Mouse (Mus musculus) heart, embryonic 15.5 days (tissue): ENCODE measurements at regions not wholly inside any gene's neighbourhood (a gene's known extent, or its start where the extent isn't known, plus 50 kb on each side); places are given as distances from the start of the nearest gene placed in this dataset.

Experiments used
- ATAC-seq: fragments of 200-750 bp; cut with Nextera tagmentation; replicated peaks from 2 replicates; pipeline ENCODE4 v1.8.0; 2017; ENCODE audit warnings: low read depth, moderate TSS enrichment; ENCODE audit not compliant: insufficient number of reproducible peaks, insufficient read depth, low FRiP score
- H3K27ac ChIP-seq: fragments of 300-500 bp; sonication (generic); 2 replicates; pipeline ENCODE4 v1.5.1; 2015; ENCODE audit warnings: mild to moderate bottlenecking, inconsistent platforms
- H3K27me3 ChIP-seq: fragments of 300-500 bp; sonication (generic); 2 replicates; pipeline ENCODE4 v1.6.1; 2015; ENCODE audit warnings: inconsistent platforms
- H3K36me3 ChIP-seq: fragments of 300-500 bp; sonication (generic); 2 replicates; pipeline ENCODE4 v1.6.1; 2015; ENCODE audit warnings: mild to moderate bottlenecking, inconsistent platforms
- H3K4me1 ChIP-seq: fragments of 300-500 bp; sonication (generic); replicated peaks from 2 replicates; pipeline ENCODE4 v1.6.1; 2015; ENCODE audit warnings: inconsistent platforms
- H3K4me2 ChIP-seq: fragments of 300-500 bp; sonication (generic); 2 replicates; pipeline ENCODE4 v1.6.1; 2015; ENCODE audit warnings: inconsistent platforms, mild to moderate bottlenecking, moderate library complexity
- H3K4me3 ChIP-seq: fragments of 300-500 bp; sonication (generic); 2 replicates; pipeline ENCODE4 v1.5.1; 2015; ENCODE audit warnings: mild to moderate bottlenecking, inconsistent platforms
- H3K9ac ChIP-seq: fragments of 300-500 bp; sonication (generic); 2 replicates; pipeline ENCODE4 v1.6.1; 2015; ENCODE audit warnings: mild to moderate bottlenecking, inconsistent platforms
- H3K9me3 ChIP-seq: fragments of 300-500 bp; sonication (generic); replicated peaks from 2 replicates; pipeline ENCODE4 v1.6.1; 2016; ENCODE audit warnings: inconsistent platforms
- WGBS: fragments of 180-500 bp; shearing (Covaris S2); methylation state at CpG from one replicate; pipeline ENCODE4 v1.1.7; 2015; ENCODE audit warnings: mixed read lengths; 5-methylcytosine and 5-hydroxymethylcytosine counted together

DNA sequence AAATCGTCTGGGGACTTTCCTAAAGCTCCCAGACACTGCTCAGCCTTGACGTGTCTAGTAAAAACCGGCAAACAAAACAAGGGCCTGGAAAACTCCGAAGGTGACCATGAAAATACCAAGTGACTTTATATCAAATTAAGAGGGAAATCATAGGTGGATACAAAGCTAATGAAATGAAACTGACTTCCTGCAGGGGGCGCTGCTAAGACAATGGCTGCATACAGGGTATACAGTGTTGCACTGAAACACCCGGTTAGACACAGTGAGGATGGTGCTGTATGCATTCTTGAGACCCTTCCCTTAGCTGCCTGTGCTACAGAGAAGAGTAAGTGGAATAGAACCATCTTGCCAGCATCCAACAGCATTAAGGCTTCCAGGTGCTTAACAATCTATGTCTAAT is 99.7 kb upstream of the Tcerg1l start:
- ATAC-seq: no peak
- Histone ChIP-seq H3K4me2 (no peak overlapping the region), H3K9me3 (no peaks in the 10 kb centered on the region), H3K36me3 (no peaks in the 10 kb centered on the region), H3K9ac (no peak overlapping the region), H3K27me3 (no peaks in the 10 kb centered on the region), H3K4me3 (no peak overlapping the region), H3K27ac (no peak overlapping the region), H3K4me1 (no peaks in the 10 kb centered on the region)
- WGBS: 55% methylated on average over 6 of the region's 6 CpGs

GRCm38 (mm10) chr7:138493661-138494060 is 96.1 kb upstream of the Tcerg1l start:
- H3K9ac ChIP-seq: no peak overlapping the region
- no peaks in the 10 kb centered on the region for H3K9me3 ChIP-seq
- no peaks in the 10 kb centered on the region for H3K27me3 ChIP-seq
- H3K4me2 ChIP-seq: no peak overlapping the region
- H3K27ac ChIP-seq: no peak overlapping the region
- H3K4me1 ChIP-seq: no peaks in the 10 kb centered on the region
- ATAC-seq: no peak
- H3K36me3 ChIP-seq: no peaks in the 10 kb centered on the region
- 73% methylated on average over 4 of the region's 4 CpGs for WGBS
- H3K4me3 ChIP-seq: no peak overlapping the region

GRCm38 (mm10) chr7:138492261-138492660 is 94.7 kb upstream of the Tcerg1l start:
- no peaks in the 10 kb centered on the region for H3K4me1 ChIP-seq
- no peak overlapping the region for H3K9ac ChIP-seq
- no peak for ATAC-seq
- H3K27ac ChIP-seq: no peak overlapping the region
- H3K4me3 ChIP-seq: no peak overlapping the region
- H3K9me3 ChIP-seq: no peaks in the 10 kb centered on the region
- 84% methylated on average over 5 of the region's 5 CpGs for WGBS
- no peaks in the 10 kb centered on the region for H3K27me3 ChIP-seq
- no peak overlapping the region for H3K4me2 ChIP-seq
- H3K36me3 ChIP-seq: no peaks in the 10 kb centered on the region

DNA sequence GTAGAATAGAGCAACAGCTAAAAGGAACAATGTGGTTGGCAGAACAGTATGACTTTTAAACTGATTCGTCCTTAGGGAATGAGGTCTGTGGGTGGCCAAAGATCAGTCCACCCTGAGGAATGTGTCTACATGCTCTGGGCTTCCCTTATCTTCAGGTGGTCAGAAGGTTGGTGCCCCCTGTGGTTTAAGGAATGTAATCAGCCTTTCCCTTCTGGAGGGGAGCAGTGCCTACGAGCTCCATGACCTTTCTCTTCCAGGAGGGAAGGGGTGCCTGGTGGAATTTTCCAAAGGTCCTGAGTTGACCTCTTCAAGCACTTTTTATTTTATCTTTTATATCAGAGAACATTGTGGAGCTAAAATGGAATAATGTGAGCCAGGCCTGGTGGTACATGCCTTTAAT is 91.9 kb upstream of the Tcerg1l start:
- no peaks in the 10 kb centered on the region for H3K4me1 ChIP-seq
- no peaks in the 10 kb centered on the region for H3K27me3 ChIP-seq
- H3K27ac ChIP-seq: no peak overlapping the region
- H3K9me3 ChIP-seq: no peaks in the 10 kb centered on the region
- WGBS: 55% methylated on average over 2 of the region's 2 CpGs
- no peaks in the 10 kb centered on the region for H3K36me3 ChIP-seq
- H3K4me3 ChIP-seq: no peak overlapping the region
- H3K9ac ChIP-seq: no peak overlapping the region
- no peak overlapping the region for H3K4me2 ChIP-seq
- ATAC-seq: no peak

DNA sequence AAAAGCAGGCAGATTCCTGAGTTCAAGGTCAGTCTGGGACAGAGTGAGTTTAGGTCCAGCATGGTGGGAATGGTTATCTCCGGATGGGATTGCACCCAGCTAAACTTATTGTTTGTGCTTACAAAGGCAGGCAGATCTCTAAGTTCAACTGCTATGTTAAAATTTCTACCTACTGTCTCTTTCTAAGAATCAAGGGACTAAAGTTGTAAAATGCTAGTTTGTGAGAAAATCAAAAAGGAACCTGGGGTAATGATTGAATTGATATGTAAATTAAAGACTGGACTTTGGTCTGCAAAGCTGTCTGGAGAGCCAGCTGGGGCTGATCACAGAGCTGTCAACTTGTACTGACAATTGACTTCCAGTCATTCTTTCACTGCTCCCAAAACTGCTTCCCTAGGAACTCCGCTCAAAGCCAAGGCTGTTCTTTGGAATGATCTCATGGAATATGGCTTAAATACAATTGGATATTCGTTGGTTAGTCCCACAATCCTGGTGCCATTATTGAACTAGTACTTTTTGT is 90.7 kb upstream of the Tcerg1l start:
- Histone ChIP-seq H3K4me2 (no peak overlapping the region), H3K4me1 (no peaks in the 10 kb centered on the region), H3K9me3 (no peaks in the 10 kb centered on the region), H3K9ac (no peak overlapping the region), H3K27ac (no peak overlapping the region), H3K36me3 (no peaks in the 10 kb centered on the region), H3K4me3 (no peak overlapping the region), H3K27me3 (no peaks in the 10 kb centered on the region)
- no peak for ATAC-seq
- 75% methylated on average over 3 of the region's 3 CpGs for WGBS

DNA sequence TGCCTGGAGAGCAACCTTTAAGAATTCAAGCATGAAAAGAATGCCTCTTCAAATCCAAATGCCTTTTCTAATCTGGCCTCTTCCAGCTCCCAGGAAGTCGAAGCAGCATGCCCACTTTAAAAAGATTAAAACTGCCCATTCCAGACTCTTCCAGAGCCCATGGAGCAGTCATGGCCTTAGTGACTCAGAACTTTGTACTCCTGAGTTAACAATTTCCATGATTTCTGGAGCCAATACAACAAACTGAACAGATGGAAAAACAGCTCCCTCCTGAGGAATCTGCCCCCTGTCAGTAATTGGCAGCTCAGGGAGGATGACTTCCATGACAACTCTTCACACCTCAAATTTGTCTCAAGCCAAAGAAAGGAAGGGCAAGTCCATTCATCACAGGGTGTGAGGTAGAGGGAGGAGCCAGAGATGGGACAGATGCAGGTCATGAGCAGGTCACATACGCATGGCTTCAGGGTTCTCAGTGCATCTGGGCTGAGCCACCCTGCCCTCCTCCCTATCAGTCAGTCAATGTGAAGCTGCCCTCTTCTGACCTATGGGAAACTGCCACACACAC is 75.4 kb upstream of the Tcerg1l start:
- 61% methylated on average over 2 of the region's 2 CpGs for WGBS
- no peaks in the 10 kb centered on the region for H3K27me3 ChIP-seq
- H3K4me3 ChIP-seq: no peak overlapping the region
- H3K36me3 ChIP-seq: no peaks in the 10 kb centered on the region
- H3K9ac ChIP-seq: no peak overlapping the region
- no peak for ATAC-seq
- H3K27ac ChIP-seq: no peak overlapping the region
- H3K9me3 ChIP-seq: no peaks in the 10 kb centered on the region
- no peaks in the 10 kb centered on the region for H3K4me1 ChIP-seq
- no peak overlapping the region for H3K4me2 ChIP-seq

- no peak for ATAC-seq
- H3K27ac ChIP-seq: no peak overlapping the region
- H3K4me2 ChIP-seq: no peak overlapping the region
- no peaks in the 10 kb centered on the region for H3K36me3 ChIP-seq
- H3K9ac ChIP-seq: no peak overlapping the region
- H3K4me3 ChIP-seq: no peak overlapping the region
- H3K27me3 ChIP-seq: no peaks in the 10 kb centered on the region
- H3K9me3 ChIP-seq: no peaks in the 10 kb centered on the region
- H3K4me1 ChIP-seq: no peaks in the 10 kb centered on the region
- 84% methylated on average over 5 of the region's 5 CpGs for WGBS
These were observed 74.8 kb upstream of the Tcerg1l start for GRCm38 (mm10) chr7:138472371-138472770.

DNA sequence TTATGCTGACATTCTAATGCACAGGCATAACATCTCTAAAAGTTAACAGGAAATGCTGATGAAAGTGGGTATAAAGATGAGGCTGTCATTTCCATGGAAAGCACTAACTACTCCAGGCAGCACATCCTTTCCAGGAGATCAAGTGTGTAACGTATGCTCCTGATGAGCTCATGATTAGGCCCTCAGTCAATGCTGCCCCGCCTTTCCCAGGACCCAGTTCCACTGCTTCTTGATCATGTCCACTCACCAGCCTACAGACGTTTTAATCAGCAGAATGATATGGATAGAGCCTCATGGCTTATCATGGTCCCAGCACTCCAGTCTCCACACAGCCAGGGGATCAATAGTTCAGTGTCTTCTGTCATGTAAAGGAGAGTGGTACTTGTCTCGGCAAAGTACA is 71.7 kb upstream of the Tcerg1l start:
- no peak for ATAC-seq
- WGBS: 39% methylated on average over 4 of the region's 4 CpGs
- Histone ChIP-seq H3K36me3 (no peaks in the 10 kb centered on the region), H3K27ac (no peak overlapping the region), H3K9me3 (no peaks in the 10 kb centered on the region), H3K27me3 (no peaks in the 10 kb centered on the region), H3K4me1 (no peaks in the 10 kb centered on the region), H3K4me3 (no peak overlapping the region), H3K4me2 (no peak overlapping the region), H3K9ac (no peak overlapping the region)

DNA sequence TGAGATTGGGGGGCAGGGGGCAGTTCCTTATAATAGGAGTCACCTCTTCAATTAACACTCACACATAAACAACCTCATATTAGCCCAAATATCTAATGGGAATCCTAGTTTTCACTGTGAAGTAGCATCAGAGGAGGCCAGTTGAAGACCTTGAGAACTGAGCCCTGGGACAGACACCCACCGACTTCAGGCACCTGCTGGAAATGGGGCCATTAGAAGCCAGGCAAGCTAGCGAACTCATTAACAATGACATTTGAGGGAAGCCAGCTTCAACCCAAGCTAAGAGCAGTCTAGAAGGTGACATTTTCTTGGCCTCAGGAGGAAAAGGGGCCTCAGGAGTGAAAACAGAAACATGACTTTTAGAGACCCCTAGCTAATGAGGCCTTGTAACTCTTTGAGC is 70.9 kb upstream of the Tcerg1l start:
- H3K9ac ChIP-seq: no peak overlapping the region
- H3K36me3 ChIP-seq: no peaks in the 10 kb centered on the region
- H3K4me1 ChIP-seq: no peaks in the 10 kb centered on the region
- H3K27ac ChIP-seq: no peak overlapping the region
- no peaks in the 10 kb centered on the region for H3K9me3 ChIP-seq
- no peak for ATAC-seq
- H3K27me3 ChIP-seq: no peaks in the 10 kb centered on the region
- no peak overlapping the region for H3K4me2 ChIP-seq
- WGBS: 65% methylated on average over 2 of the region's 2 CpGs
- no peak overlapping the region for H3K4me3 ChIP-seq

DNA sequence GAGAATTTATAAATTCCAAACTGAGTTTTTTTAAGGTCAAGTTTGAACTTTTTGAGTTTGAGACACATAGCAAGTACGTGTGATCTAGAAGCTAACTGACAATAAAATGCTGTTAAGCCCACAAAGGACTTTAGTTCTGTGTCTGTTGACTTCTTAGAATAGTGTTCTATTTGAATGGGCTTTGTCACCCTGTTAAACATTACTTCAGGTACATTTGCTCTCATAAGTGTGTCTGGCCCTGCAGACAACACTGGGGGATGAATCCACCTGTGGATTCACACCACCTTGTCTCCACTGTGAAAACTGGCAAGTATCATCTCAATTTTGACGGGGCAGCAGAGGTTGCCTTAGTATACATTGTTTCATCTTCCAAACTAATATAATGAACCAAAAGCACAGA is 70.5 kb upstream of the Tcerg1l start:
- H3K4me2 ChIP-seq: no peak overlapping the region
- no peak overlapping the region for H3K27ac ChIP-seq
- H3K27me3 ChIP-seq: no peaks in the 10 kb centered on the region
- H3K9ac ChIP-seq: no peak overlapping the region
- H3K36me3 ChIP-seq: no peaks in the 10 kb centered on the region
- H3K4me3 ChIP-seq: no peak overlapping the region
- WGBS: 84% methylated on average over 2 of the region's 2 CpGs
- ATAC-seq: no peak
- H3K9me3 ChIP-seq: no peaks in the 10 kb centered on the region
- H3K4me1 ChIP-seq: no peaks in the 10 kb centered on the region

DNA sequence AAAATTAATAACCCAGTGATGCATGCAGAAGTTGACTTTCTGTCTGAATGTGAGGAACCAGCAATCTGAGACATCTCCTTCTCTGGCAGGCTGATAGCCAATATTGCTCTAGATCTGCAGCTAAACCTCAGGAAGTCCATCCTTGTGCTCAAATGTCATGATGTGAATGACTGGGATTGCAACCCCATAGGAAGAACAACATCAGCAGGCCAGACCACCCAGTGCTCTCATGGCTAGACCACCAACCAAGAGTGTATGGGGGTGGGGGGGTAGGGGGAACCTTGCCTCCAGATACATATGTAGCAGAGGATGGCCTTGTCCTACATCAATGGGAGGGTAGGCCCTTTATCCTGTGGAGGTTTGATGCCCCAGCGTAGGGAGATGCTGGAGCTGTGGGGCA is 69.9 kb upstream of the Tcerg1l start:
- no peaks in the 10 kb centered on the region for H3K36me3 ChIP-seq
- H3K4me2 ChIP-seq: no peak overlapping the region
- no peaks in the 10 kb centered on the region for H3K9me3 ChIP-seq
- no peak overlapping the region for H3K9ac ChIP-seq
- no peak overlapping the region for H3K4me3 ChIP-seq
- no peaks in the 10 kb centered on the region for H3K27me3 ChIP-seq
- WGBS: 79% methylated on average over 1 of the region's 1 CpGs
- H3K27ac ChIP-seq: no peak overlapping the region
- no peak for ATAC-seq
- no peaks in the 10 kb centered on the region for H3K4me1 ChIP-seq

DNA sequence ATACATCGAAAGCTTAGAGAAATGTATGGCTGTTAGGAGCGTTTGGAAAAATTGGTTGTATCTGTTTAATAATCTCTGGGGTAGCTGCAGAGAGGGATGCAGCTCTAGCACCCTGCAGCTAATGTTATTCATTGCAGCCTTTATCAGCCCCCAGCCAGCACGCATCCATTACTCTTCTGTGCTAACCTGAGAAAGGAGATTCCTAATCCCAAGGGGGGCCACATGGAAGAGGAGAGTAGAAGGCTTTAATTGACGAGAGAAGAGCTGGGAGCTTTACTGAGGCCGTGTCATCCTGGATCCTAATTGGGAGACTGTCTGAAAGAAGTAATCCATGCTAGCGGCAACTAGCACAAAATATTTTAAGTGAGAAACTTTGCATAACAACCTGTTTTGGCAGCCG is 60.4 kb upstream of the Tcerg1l start:
- no peak overlapping the region for H3K4me3 ChIP-seq
- no peak overlapping the region for H3K9ac ChIP-seq
- H3K27ac ChIP-seq: no peak overlapping the region
- no peaks in the 10 kb centered on the region for H3K27me3 ChIP-seq
- H3K4me2 ChIP-seq: no peak overlapping the region
- 45% methylated on average over 7 of the region's 7 CpGs for WGBS
- no peaks in the 10 kb centered on the region for H3K9me3 ChIP-seq
- H3K36me3 ChIP-seq: no peaks in the 10 kb centered on the region
- ATAC-seq: no peak
- no peaks in the 10 kb centered on the region for H3K4me1 ChIP-seq
